Comparison of ENCODE assay signal across 9 mouse cellular contexts in genomic region chr5:113180755-113181154, GRCm38 (mm10). TPM values are rescaled to one million over a fixed set of nuclear protein-coding genes. Genes with fewer than 3 reads are reported as not detected.
DNase-seq lines count a peak whose midpoint lies in the region; ATAC-seq lines count a peak whose summit lies in the region.
"Had no signal": no experiment of that assay in that cellular context is flagged by ENCODE, and none has a peak within 500 bp of the region (broad histone marks: within the 10 kb centered on the region; RNA-seq: fewer than 3 reads in every experiment).

No protein-coding gene starts in this region.

- no peak for DNase-seq in heart, adult 11 months
- no peak for DNase-seq in frontal cortex, postnatal 36 days (ENCODE audit: low spot score in 2 of 2)
- DNase-seq in left cerebral cortex, postnatal 10 days (ENCODE audit: extremely low spot score in 1 of 2, low spot score in 2 of 2), result no peak
- no peak for DNase-seq in cerebellum, postnatal 10 days

- H3K36me3 ChIP-seq in heart, embryonic 15.5 days, result no peaks in the 10 kb centered on the region
- H3K36me3 ChIP-seq in hindbrain, embryonic 16.5 days (ENCODE audit: control insufficient read depth, insufficient read depth, low read length), result peaks cover 4% of the 10 kb centered on the region; the same call in 1 of the 2 replicates
- H3K36me3 ChIP-seq in midbrain, embryonic 12.5 days, result no peaks in the 10 kb centered on the region

- peak overlapping the region; percentile 60 for H3K4me2 ChIP-seq in heart, embryonic 15.5 days
- H3K4me2 ChIP-seq in hindbrain, embryonic 16.5 days (ENCODE audit: low read length), result peak overlapping the region; percentile 62
- H3K4me2 ChIP-seq in midbrain, embryonic 12.5 days (replicated peaks), result peak overlapping the region; percentile 49

- 0 out of 2 replicates have a peak overlapping the region, but pooled peaks have one; percentile 35 for H3K9ac ChIP-seq in heart, embryonic 15.5 days
- H3K9ac ChIP-seq in hindbrain, embryonic 16.5 days (ENCODE audit: low read depth, low read length), result no peak overlapping the region; the same call in 1 of the 2 replicates
- no peak overlapping the region for H3K9ac ChIP-seq in midbrain, embryonic 12.5 days (replicated peaks)

- WGBS in heart, embryonic 15.5 days, result 75% methylated on average over 15 of the region's 15 CpGs
- WGBS in hindbrain, embryonic 16.5 days, result 80% methylated on average over 15 of the region's 15 CpGs
- 83% methylated on average over 15 of the region's 15 CpGs for WGBS in midbrain, embryonic 12.5 days

- no peaks in the 10 kb centered on the region for H3K27me3 ChIP-seq in heart, embryonic 15.5 days
- H3K27me3 ChIP-seq in hindbrain, embryonic 16.5 days (replicated peaks; ENCODE audit: control insufficient read depth, insufficient read depth, low read length), result no peaks in the 10 kb centered on the region
- no peaks in the 10 kb centered on the region for H3K27me3 ChIP-seq in midbrain, embryonic 12.5 days

- peak overlapping the region; percentile 36; the same call in 1 of the 2 replicates for H3K4me3 ChIP-seq in heart, embryonic 15.5 days
- peak overlapping the region; percentile 43 for H3K4me3 ChIP-seq in brown adipose tissue, adult 24 weeks (ENCODE audit: insufficient read depth, low read depth, low read length)
- no peak overlapping the region for H3K4me3 ChIP-seq in hindbrain, embryonic 16.5 days (ENCODE audit: low read length)
- H3K4me3 ChIP-seq in midbrain, embryonic 12.5 days, result peak overlapping the region; percentile 27; the same call in 1 of the 2 replicates

- intact Hi-C loops in left cerebral cortex, postnatal 10 days (cut with DNase I), result loop anchor here (2.0 kb wide), 1 partner anchor 40 kb away; the partner anchor contains the start of gene 2900026A02Rik

- peaks cover 22% of the 10 kb centered on the region for H3K4me1 ChIP-seq in heart, embryonic 15.5 days (replicated peaks)
- H3K4me1 ChIP-seq in brown adipose tissue, adult 24 weeks (ENCODE audit: control insufficient read depth, insufficient read depth, insufficient read length, low read length), result peaks cover 6% of the 10 kb centered on the region
- peaks cover 11% of the 10 kb centered on the region for H3K4me1 ChIP-seq in hindbrain, embryonic 16.5 days (ENCODE audit: control insufficient read depth, insufficient read depth, low read depth, low read length)
- peaks cover 15% of the 10 kb centered on the region for H3K4me1 ChIP-seq in midbrain, embryonic 12.5 days

- H3K27ac ChIP-seq in heart, embryonic 15.5 days, result peak overlapping the region; percentile 81
- peak overlapping the region; percentile 76 for H3K27ac ChIP-seq in brown adipose tissue, adult 24 weeks (replicated peaks; ENCODE audit: low read depth, low read length)
- peak overlapping the region; percentile 77 for H3K27ac ChIP-seq in hindbrain, embryonic 16.5 days (ENCODE audit: low read depth, low read length)
- H3K27ac ChIP-seq in midbrain, embryonic 12.5 days (replicated peaks), result peak overlapping the region; percentile 71

- H3K9me3 ChIP-seq in heart, embryonic 15.5 days (replicated peaks), result no peaks in the 10 kb centered on the region
- no peaks in the 10 kb centered on the region for H3K9me3 ChIP-seq in hindbrain, embryonic 16.5 days (ENCODE audit: control insufficient read depth, low read length)
- 0 out of 2 replicates have a peak, but pooled peaks cover 5% of the 10 kb centered on the region for H3K9me3 ChIP-seq in midbrain, embryonic 12.5 days

- no peak for ATAC-seq in heart, embryonic 15.5 days (replicated peaks; ENCODE audit: insufficient number of reproducible peaks, insufficient read depth, low FRiP score, low read depth)
- ATAC-seq in hindbrain, embryonic 16.5 days, result no peak
- ATAC-seq in midbrain, embryonic 12.5 days (ENCODE audit: low FRiP score, low read depth), result no peak

RNA-seq across cellular contexts. Expression of gene 2900026A02Rik, which starts 40.3 kb away (rescaled TPM):
- 14.1 and 17.4 TPM in 2 replicates for polyA plus RNA-seq in heart, embryonic 15.5 days (2015; fragmentation: Nextera tagmentation; extraction: Ambion mirVana)
- 3.5 and 5.5 TPM in 2 replicates for polyA plus RNA-seq in brown adipose tissue, adult 24 weeks (2012; ENCODE audit: insufficient read depth, insufficient read length, missing spikeins)
- 4.3 and 4.8 TPM in 2 replicates for polyA plus RNA-seq in hindbrain, embryonic 16.5 days (2015; fragmentation: Nextera tagmentation; extraction: Ambion mirVana)
- 2.9 and 3.1 TPM in 2 replicates for polyA plus RNA-seq in midbrain, embryonic 12.5 days (2016; fragmentation: Nextera tagmentation; extraction: Ambion mirVana)
- 10 to 100 TPM; 63.4 to 65.6 TPM for total RNA-seq in left cerebral cortex, postnatal 10 days (2021)

RNA-seq across cellular contexts. Expression of gene Tmem211, which starts 46.0 kb away (rescaled TPM):
- not detected in 2 replicates for polyA plus RNA-seq in heart, embryonic 15.5 days (2015; fragmentation: Nextera tagmentation; extraction: Ambion mirVana)
- polyA plus RNA-seq in brown adipose tissue, adult 24 weeks (2012; ENCODE audit: insufficient read depth, insufficient read length, missing spikeins), result not detected in 2 replicates
- polyA plus RNA-seq in hindbrain, embryonic 16.5 days (2015; fragmentation: Nextera tagmentation; extraction: Ambion mirVana), result not detected in 2 replicates
- 0.12 and 0.13 TPM in 2 replicates for polyA plus RNA-seq in midbrain, embryonic 12.5 days (2016; fragmentation: Nextera tagmentation; extraction: Ambion mirVana)
- not detected for total RNA-seq in left cerebral cortex, postnatal 10 days (2021)
- total RNA-seq: layer of hippocampus, adult 18-20 months had no signal
